Mouse (Mus musculus): ENCODE results near the gene Atg5. TPM values are rescaled to one million over a fixed set of nuclear protein-coding genes. Genes with fewer than 3 reads are reported as not detected.
A peak's percentile ranks its signal among the peaks of the same experiment; 100 is the strongest.

Atg5 gene
- polyA plus RNA-seq, 1 experiment: 11.6 TPM

DNA sequence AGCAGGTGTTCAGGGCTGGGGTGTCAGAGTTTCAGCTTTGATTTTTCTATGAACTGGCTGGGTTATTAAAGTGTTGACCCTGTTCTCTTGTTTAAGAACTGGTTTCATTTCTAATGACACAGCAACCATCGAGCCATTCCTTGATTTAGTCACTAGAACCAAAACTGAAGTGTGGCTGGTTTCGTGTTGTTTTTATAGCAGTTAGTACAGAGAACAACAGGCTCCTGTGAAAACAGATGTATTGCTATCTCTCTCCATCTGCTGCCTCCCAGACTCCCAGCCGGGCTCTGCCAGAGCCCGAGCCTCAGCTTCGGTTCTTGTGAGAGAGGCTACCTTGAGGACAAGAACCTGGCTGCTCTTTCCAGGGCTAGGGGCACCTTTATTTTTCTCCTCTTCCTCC lies 109.7 kb downstream of the Atg5 start:
- H3K4me1 ChIP-seq (replicated peaks; ENCODE audit: control insufficient read depth, insufficient read depth, low read length): peaks cover 20% of the 10 kb centered on the region
- H3K4me3 ChIP-seq (ENCODE audit: control insufficient read depth, insufficient read depth, low read length): no peak overlapping the region
- TF ChIP-seq POLR2A (IDR thresholded peaks at IDR 0.05; ENCODE audit: control insufficient read depth, extremely low read depth, insufficient read depth, low read length, poor library complexity) (no peak), CTCF (IDR thresholded peaks at IDR 0.05; ENCODE audit: borderline replicate concordance, control insufficient read depth, extremely low read depth, insufficient read depth, low read length, poor library complexity) (no peak)
- DNase-seq: no peak
- WGBS: 93% methylated on average over 5 of the region's 5 CpGs
- H3K27me3 ChIP-seq (ENCODE audit: control insufficient read depth, insufficient read depth, low read length): no peaks in the 10 kb centered on the region
- no peaks in the 10 kb centered on the region for H3K36me3 ChIP-seq (ENCODE audit: control insufficient read depth, insufficient read depth, low read length)
- H3K27ac ChIP-seq (ENCODE audit: control insufficient read depth, insufficient read depth, low read length): no peak overlapping the region

DNA sequence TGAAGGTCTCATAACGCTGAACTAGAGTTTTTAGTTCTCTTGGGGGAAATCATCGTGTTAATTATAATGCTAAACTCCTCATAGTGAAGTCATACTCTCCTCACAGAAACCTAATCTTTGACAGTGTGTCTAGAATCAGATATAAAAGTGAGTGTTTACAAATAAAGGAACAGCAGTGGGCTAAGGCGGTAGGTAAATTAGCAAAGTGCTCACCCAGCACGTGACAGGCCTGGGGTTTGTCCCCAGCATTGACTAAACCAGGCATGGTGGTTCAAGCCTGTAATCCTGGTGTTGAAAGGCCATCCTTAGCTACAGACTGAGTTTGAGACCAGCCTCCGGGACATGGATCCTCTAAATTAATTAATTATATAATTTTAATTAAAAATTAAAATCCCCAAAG lies 110.2 kb downstream of the Atg5 start:
- WGBS: 98% methylated on average over 5 of the region's 5 CpGs
- Histone ChIP-seq H3K36me3 (ENCODE audit: control insufficient read depth, insufficient read depth, low read length) (no peaks in the 10 kb centered on the region), H3K27ac (ENCODE audit: control insufficient read depth, insufficient read depth, low read length) (no peak overlapping the region), H3K27me3 (ENCODE audit: control insufficient read depth, insufficient read depth, low read length) (no peaks in the 10 kb centered on the region), H3K4me3 (ENCODE audit: control insufficient read depth, insufficient read depth, low read length) (no peak overlapping the region), H3K4me1 (replicated peaks; ENCODE audit: control insufficient read depth, insufficient read depth, low read length) (peaks cover 20% of the 10 kb centered on the region)
- DNase-seq: no peak
- TF ChIP-seq CTCF (IDR thresholded peaks at IDR 0.05; ENCODE audit: borderline replicate concordance, control insufficient read depth, extremely low read depth, insufficient read depth, low read length, poor library complexity) (no peak), POLR2A (IDR thresholded peaks at IDR 0.05; ENCODE audit: control insufficient read depth, extremely low read depth, insufficient read depth, low read length, poor library complexity) (no peak)

DNA sequence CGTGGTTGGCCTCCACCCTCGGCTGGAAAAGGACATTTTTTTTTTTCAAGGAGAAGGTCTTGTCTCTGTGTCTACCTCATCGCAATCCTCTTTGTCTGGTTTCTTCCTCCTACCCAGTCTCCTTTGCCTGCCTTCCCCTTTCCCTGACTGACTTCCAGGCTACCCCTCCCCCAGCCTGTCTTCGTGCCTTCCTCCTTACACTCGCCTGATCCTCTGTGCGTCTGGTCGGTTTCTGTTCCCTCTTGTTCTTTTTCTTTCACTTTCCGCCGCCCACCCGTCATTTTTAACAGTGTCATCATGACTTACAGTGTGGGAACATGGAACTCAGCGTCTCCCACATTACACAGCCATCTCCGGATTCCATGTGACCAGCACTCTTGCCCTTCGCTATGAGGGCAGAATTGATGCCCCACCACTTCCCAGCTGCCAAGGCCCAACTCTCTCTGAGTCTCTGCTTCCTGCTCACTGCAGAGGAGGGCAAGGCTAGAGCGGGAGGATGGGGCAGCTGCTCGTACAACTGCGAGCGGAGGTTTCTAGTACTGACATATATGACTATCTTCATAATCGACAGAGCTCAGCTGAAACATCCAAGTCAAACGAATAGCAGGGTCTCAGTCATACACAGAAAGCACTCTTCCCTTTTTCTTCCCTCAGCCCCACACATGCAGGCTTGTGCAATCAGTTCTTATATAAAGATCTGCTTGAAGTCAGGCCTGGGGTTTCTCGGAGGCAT lies 112.5 kb downstream of the Atg5 start:
- DNase-seq: peak; percentile 61
- Histone ChIP-seq H3K27ac (ENCODE audit: control insufficient read depth, insufficient read depth, low read length) (peak overlapping the region; percentile 42), H3K27me3 (ENCODE audit: control insufficient read depth, insufficient read depth, low read length) (no peaks in the 10 kb centered on the region), H3K4me1 (replicated peaks; ENCODE audit: control insufficient read depth, insufficient read depth, low read length) (peaks cover 20% of the 10 kb centered on the region), H3K4me3 (ENCODE audit: control insufficient read depth, insufficient read depth, low read length) (peak overlapping the region; percentile 79), H3K36me3 (ENCODE audit: control insufficient read depth, insufficient read depth, low read length) (no peaks in the 10 kb centered on the region)
- 3% methylated on average over 20 of the region's 20 CpGs for WGBS
- TF ChIP-seq POLR2A (IDR thresholded peaks at IDR 0.05; ENCODE audit: control insufficient read depth, extremely low read depth, insufficient read depth, low read length, poor library complexity) (peak; percentile 43; the same call in 1 of the 2 replicates), CTCF (IDR thresholded peaks at IDR 0.05; ENCODE audit: borderline replicate concordance, control insufficient read depth, extremely low read depth, insufficient read depth, low read length, poor library complexity) (0 out of 2 replicates have a peak, but pooled peaks have one; percentile 21)

DNA sequence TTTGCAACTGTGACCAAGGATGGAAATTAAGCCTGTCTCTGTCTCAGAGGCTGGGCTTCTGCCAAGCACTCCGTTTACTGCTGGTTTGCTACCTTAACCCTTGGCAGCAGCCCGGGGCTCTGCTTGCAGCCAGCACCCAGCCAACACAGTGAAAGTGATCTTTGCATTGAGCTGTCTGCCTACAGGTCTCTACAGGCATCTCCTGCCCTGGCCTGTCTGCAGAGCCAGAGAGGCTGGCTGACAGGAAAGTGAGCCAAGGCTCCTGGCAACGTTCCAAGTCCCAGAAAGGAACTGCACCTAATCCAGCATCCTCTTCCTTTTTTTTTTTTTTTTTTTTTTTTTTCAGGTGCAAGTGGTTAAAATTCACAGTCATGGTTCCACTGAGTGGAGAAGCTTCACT lies 113.2 kb downstream of the Atg5 start:
- peak; percentile 13 for DNase-seq
- no peaks in the 10 kb centered on the region for H3K36me3 ChIP-seq (ENCODE audit: control insufficient read depth, insufficient read depth, low read length)
- no peaks in the 10 kb centered on the region for H3K27me3 ChIP-seq (ENCODE audit: control insufficient read depth, insufficient read depth, low read length)
- TF ChIP-seq POLR2A (IDR thresholded peaks at IDR 0.05; ENCODE audit: control insufficient read depth, extremely low read depth, insufficient read depth, low read length, poor library complexity) (no peak), CTCF (IDR thresholded peaks at IDR 0.05; ENCODE audit: borderline replicate concordance, control insufficient read depth, extremely low read depth, insufficient read depth, low read length, poor library complexity) (no peak)
- H3K4me1 ChIP-seq (replicated peaks; ENCODE audit: control insufficient read depth, insufficient read depth, low read length): peaks cover 20% of the 10 kb centered on the region
- H3K4me3 ChIP-seq (ENCODE audit: control insufficient read depth, insufficient read depth, low read length): no peak overlapping the region
- 8% methylated on average over 3 of the region's 3 CpGs for WGBS
- H3K27ac ChIP-seq (ENCODE audit: control insufficient read depth, insufficient read depth, low read length): no peak overlapping the region

DNA sequence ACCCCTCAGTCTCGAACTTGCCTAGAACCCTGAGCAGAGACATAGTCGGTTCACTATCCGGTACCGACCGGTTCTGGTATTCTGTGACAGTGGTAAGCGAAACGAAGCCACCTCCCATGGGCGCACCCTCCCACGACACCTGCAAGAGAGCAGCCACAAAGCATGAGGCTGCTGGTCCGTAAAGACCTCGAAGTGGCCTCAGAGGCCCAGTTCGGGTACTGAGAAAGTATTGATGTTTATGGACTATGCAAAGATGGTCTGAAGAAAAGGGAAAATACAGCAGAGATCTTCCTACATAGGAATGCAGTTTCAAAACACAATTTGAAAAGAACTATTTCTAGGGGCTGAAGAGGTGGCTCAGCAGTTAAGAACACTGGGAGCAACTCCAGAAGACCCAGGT lies 113.8 kb downstream of the Atg5 start:
- 73% methylated on average over 12 of the region's 12 CpGs for WGBS
- Histone ChIP-seq H3K27me3 (ENCODE audit: control insufficient read depth, insufficient read depth, low read length) (no peaks in the 10 kb centered on the region), H3K36me3 (ENCODE audit: control insufficient read depth, insufficient read depth, low read length) (no peaks in the 10 kb centered on the region), H3K4me1 (replicated peaks; ENCODE audit: control insufficient read depth, insufficient read depth, low read length) (peaks cover 20% of the 10 kb centered on the region), H3K27ac (ENCODE audit: control insufficient read depth, insufficient read depth, low read length) (no peak overlapping the region), H3K4me3 (ENCODE audit: control insufficient read depth, insufficient read depth, low read length) (no peak overlapping the region)
- TF ChIP-seq POLR2A (IDR thresholded peaks at IDR 0.05; ENCODE audit: control insufficient read depth, extremely low read depth, insufficient read depth, low read length, poor library complexity) (no peak), CTCF (IDR thresholded peaks at IDR 0.05; ENCODE audit: borderline replicate concordance, control insufficient read depth, extremely low read depth, insufficient read depth, low read length, poor library complexity) (no peak)
- DNase-seq: no peak

DNA sequence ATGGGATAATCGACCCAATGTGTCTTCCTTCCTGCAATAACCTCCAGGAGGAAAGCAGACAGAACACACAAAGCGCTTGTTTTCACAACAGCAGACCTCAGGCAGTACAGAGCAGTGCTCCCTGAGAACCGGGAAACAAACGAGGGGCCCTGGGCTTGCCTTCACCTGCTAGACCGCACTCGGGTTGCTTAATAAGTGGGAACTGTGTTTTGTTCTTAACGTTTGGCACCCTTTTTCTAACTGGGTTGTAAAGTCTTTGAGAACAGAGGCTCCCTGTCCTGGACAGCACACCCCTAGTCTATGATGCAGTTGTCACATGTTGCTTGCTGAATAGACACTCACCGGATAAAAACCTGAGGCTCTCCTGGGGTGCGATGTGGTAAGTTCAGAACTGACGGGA lies 115.1 kb downstream of the Atg5 start:
- DNase-seq: no peak
- TF ChIP-seq CTCF (IDR thresholded peaks at IDR 0.05; ENCODE audit: borderline replicate concordance, control insufficient read depth, extremely low read depth, insufficient read depth, low read length, poor library complexity) (no peak), POLR2A (IDR thresholded peaks at IDR 0.05; ENCODE audit: control insufficient read depth, extremely low read depth, insufficient read depth, low read length, poor library complexity) (no peak)

More for the DNA sequence above, 115.1 kb downstream of the Atg5 start:
- Histone ChIP-seq H3K27me3 (ENCODE audit: control insufficient read depth, insufficient read depth, low read length) (no peaks in the 10 kb centered on the region), H3K4me3 (ENCODE audit: control insufficient read depth, insufficient read depth, low read length) (no peak overlapping the region), H3K27ac (ENCODE audit: control insufficient read depth, insufficient read depth, low read length) (no peak overlapping the region), H3K36me3 (ENCODE audit: control insufficient read depth, insufficient read depth, low read length) (no peaks in the 10 kb centered on the region), H3K4me1 (replicated peaks; ENCODE audit: control insufficient read depth, insufficient read depth, low read length) (peaks cover 20% of the 10 kb centered on the region)
- WGBS: 71% methylated on average over 10 of the region's 10 CpGs

Data from thymus, adult 2 months (tissue).